In the genomic region with DNA sequence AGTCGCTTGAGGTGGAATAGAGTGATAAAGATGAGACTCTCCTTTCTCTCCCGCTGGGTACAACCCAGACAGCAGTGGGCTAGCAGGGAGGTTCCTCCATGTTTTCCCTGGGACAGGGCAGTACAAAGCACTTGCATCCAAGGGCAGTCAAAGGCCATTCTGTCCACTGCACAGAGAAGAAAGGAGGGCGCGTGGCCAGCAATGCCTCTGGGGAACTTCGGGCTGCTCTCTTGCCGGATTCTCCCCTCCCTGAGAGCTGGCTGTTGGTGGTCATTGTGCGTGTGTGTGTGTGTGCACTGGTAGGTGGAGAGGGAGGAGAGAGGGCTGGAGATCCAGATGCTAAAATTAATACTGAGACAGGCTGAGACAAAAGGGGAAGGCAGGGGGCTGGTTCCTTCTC, we compare ENCODE assay signal across 9 mouse cellular contexts. TPM values are rescaled to one million over a fixed set of nuclear protein-coding genes. Genes with fewer than 3 reads are reported as not detected.
A peak's percentile ranks its signal among the peaks of the same experiment; 100 is the strongest.
DNase-seq lines count a peak whose midpoint lies in the region; ATAC-seq lines count a peak whose summit lies in the region.
"Had no signal": no experiment of that assay in that cellular context is flagged by ENCODE, and none has a peak within 500 bp of the region (broad histone marks: within the 10 kb centered on the region; RNA-seq: fewer than 3 reads in every experiment).

No protein-coding gene starts in this region.

- DNase-seq in adrenal gland, adult (ENCODE audit: inconsistent age in 2 of 2, low spot score in 1 of 2), result peak; percentile 40 to 79
- DNase-seq in adrenal gland, adult 18-20 months (ENCODE audit: low spot score in 2 of 2), result no peak
- DNase-seq in thymus, postnatal 10 days (ENCODE audit: low spot score in 2 of 2), result no peak
- no peak for DNase-seq in frontal cortex, adult 2 months (ENCODE audit: extremely low spot score in 1 of 2, low spot score in 1 of 2)

- H3K4me1 ChIP-seq in midbrain, embryonic 12.5 days, result peaks cover 11% of the 10 kb centered on the region
- peaks cover 10% of the 10 kb centered on the region; the same call in 1 of the 2 replicates for H3K4me1 ChIP-seq in midbrain, embryonic 16.5 days (ENCODE audit: control insufficient read depth, insufficient read depth, low read length)
- peaks cover 11% of the 10 kb centered on the region for H3K4me1 ChIP-seq in intestine, embryonic 16.5 days (ENCODE audit: control insufficient read depth, insufficient read depth, low read length)
- H3K4me1 ChIP-seq in stomach, embryonic 16.5 days (ENCODE audit: control insufficient read depth, insufficient read depth, low read length), result peaks cover 5% of the 10 kb centered on the region; the same call in 1 of the 2 replicates

- no peak overlapping the region for H3K9ac ChIP-seq in midbrain, embryonic 12.5 days (replicated peaks)
- H3K9ac ChIP-seq in midbrain, embryonic 16.5 days (ENCODE audit: low read depth, low read length), result no peak overlapping the region
- 0 out of 2 replicates have a peak overlapping the region, but pooled peaks have one; percentile 77 for H3K9ac ChIP-seq in intestine, embryonic 16.5 days (ENCODE audit: low read depth, low read length)
- no peak overlapping the region; the same call in 1 of the 2 replicates for H3K9ac ChIP-seq in stomach, embryonic 16.5 days (ENCODE audit: low read length)

- 50% methylated on average over 6 of the region's 7 CpGs for WGBS in midbrain, embryonic 12.5 days
- WGBS in midbrain, embryonic 16.5 days, result 41% methylated on average over 7 of the region's 7 CpGs
- WGBS in intestine, embryonic 16.5 days, result 50% methylated on average over 7 of the region's 7 CpGs
- WGBS in stomach, embryonic 16.5 days, result 44% methylated on average over 7 of the region's 7 CpGs

- no peak for ATAC-seq in midbrain, embryonic 12.5 days (ENCODE audit: low FRiP score, low read depth)
- ATAC-seq in midbrain, embryonic 16.5 days, result no peak
- no peak for ATAC-seq in intestine, embryonic 16.5 days
- ATAC-seq in stomach, embryonic 16.5 days (ENCODE audit: insufficient read depth, low FRiP score), result no peak

- H3K9me3 ChIP-seq in midbrain, embryonic 12.5 days, result no peaks in the 10 kb centered on the region
- H3K9me3 ChIP-seq in midbrain, embryonic 16.5 days (replicated peaks; ENCODE audit: control insufficient read depth, low read length, poor library complexity, severe bottlenecking), result no peaks in the 10 kb centered on the region
- H3K9me3 ChIP-seq in intestine, embryonic 16.5 days (ENCODE audit: control insufficient read depth, low read length), result no peaks in the 10 kb centered on the region
- no peaks in the 10 kb centered on the region for H3K9me3 ChIP-seq in stomach, embryonic 16.5 days (replicated peaks; ENCODE audit: control insufficient read depth, low read length)

- 0 out of 2 replicates have a peak overlapping the region, but pooled peaks have one; percentile 50 for H3K4me3 ChIP-seq in midbrain, embryonic 12.5 days
- H3K4me3 ChIP-seq in midbrain, embryonic 16.5 days (ENCODE audit: low read depth, low read length), result no peak overlapping the region
- no peak overlapping the region for H3K4me3 ChIP-seq in intestine, embryonic 16.5 days (ENCODE audit: low read length)
- peak overlapping the region; percentile 74; the same call in 1 of the 2 replicates for H3K4me3 ChIP-seq in stomach, embryonic 16.5 days (replicated peaks; ENCODE audit: low read length)

- H3K27ac ChIP-seq in midbrain, embryonic 12.5 days (replicated peaks), result no peak overlapping the region
- no peak overlapping the region for H3K27ac ChIP-seq in midbrain, embryonic 16.5 days (ENCODE audit: low read length)
- no peak overlapping the region for H3K27ac ChIP-seq in intestine, embryonic 16.5 days (ENCODE audit: low read length)
- no peak overlapping the region for H3K27ac ChIP-seq in stomach, embryonic 16.5 days (ENCODE audit: low read length)
- H3K27ac ChIP-seq: macrophage had no signal

- peaks cover 69% of the 10 kb centered on the region for H3K27me3 ChIP-seq in midbrain, embryonic 12.5 days
- H3K27me3 ChIP-seq in midbrain, embryonic 16.5 days (ENCODE audit: control insufficient read depth, insufficient read depth, low read depth, low read length), result peaks cover 43% of the 10 kb centered on the region
- peaks cover 28% of the 10 kb centered on the region for H3K27me3 ChIP-seq in intestine, embryonic 16.5 days (replicated peaks; ENCODE audit: control insufficient read depth, insufficient read depth, low read length)
- H3K27me3 ChIP-seq in stomach, embryonic 16.5 days (ENCODE audit: control insufficient read depth, insufficient read depth, low read length), result peaks cover 41% of the 10 kb centered on the region

- H3K4me2 ChIP-seq in midbrain, embryonic 12.5 days (replicated peaks), result no peak overlapping the region
- no peak overlapping the region for H3K4me2 ChIP-seq in midbrain, embryonic 16.5 days (ENCODE audit: low read length)
- peak overlapping the region; percentile 94 for H3K4me2 ChIP-seq in intestine, embryonic 16.5 days (ENCODE audit: low read depth, low read length)
- H3K4me2 ChIP-seq in stomach, embryonic 16.5 days (ENCODE audit: low read depth, low read length), result peak overlapping the region; percentile 96

- H3K36me3 ChIP-seq in midbrain, embryonic 12.5 days, result no peaks in the 10 kb centered on the region
- H3K36me3 ChIP-seq in midbrain, embryonic 16.5 days (ENCODE audit: control insufficient read depth, insufficient read depth, low read length), result no peaks in the 10 kb centered on the region
- H3K36me3 ChIP-seq in intestine, embryonic 16.5 days (ENCODE audit: control insufficient read depth, insufficient read depth, low read length), result no peaks in the 10 kb centered on the region
- no peaks in the 10 kb centered on the region for H3K36me3 ChIP-seq in stomach, embryonic 16.5 days (ENCODE audit: control insufficient read depth, insufficient read depth, low read length)

RNA-seq across cellular contexts. Expression of a gene that starts 3.8 kb away (rescaled TPM):
- 1 to 10 TPM in 1 of 2 experiments, under 1 TPM in 1; 0.43 to 1.5 TPM for total RNA-seq in adrenal gland, adult 18-20 months (2021)
- 0.29 TPM in 1 of 2 replicates, not detected in the other for polyA plus RNA-seq in midbrain, embryonic 12.5 days (2016; fragmentation: Nextera tagmentation; extraction: Ambion mirVana)
- polyA plus RNA-seq in midbrain, embryonic 16.5 days (2015; fragmentation: Nextera tagmentation; extraction: Ambion mirVana), result 0.57 and 0.64 TPM in 2 replicates
- polyA plus RNA-seq in intestine, embryonic 16.5 days (2015; fragmentation: Nextera tagmentation; extraction: Ambion mirVana), result 0.97 and 1.5 TPM in 2 replicates
- polyA plus RNA-seq in stomach, embryonic 16.5 days (2015; fragmentation: Nextera tagmentation; extraction: Ambion mirVana), result 0.21 TPM in 1 of 2 replicates, not detected in the other
- 0.60 and 0.80 TPM in 2 replicates for polyA plus RNA-seq in frontal cortex, adult 2 months (2012; rRNA removed)
- polyA plus RNA-seq: macrophage had no signal

RNA-seq across cellular contexts. Expression of a gene that starts 12.0 kb away (rescaled TPM):
- total RNA-seq in adrenal gland, adult 18-20 months (2021), result not detected
- not detected in 2 replicates for polyA plus RNA-seq in midbrain, embryonic 12.5 days (2016; fragmentation: Nextera tagmentation; extraction: Ambion mirVana)
- polyA plus RNA-seq in midbrain, embryonic 16.5 days (2015; fragmentation: Nextera tagmentation; extraction: Ambion mirVana), result 0.44 and 0.61 TPM in 2 replicates
- polyA plus RNA-seq in intestine, embryonic 16.5 days (2015; fragmentation: Nextera tagmentation; extraction: Ambion mirVana), result 0.06 and 0.13 TPM in 2 replicates
- polyA plus RNA-seq in stomach, embryonic 16.5 days (2015; fragmentation: Nextera tagmentation; extraction: Ambion mirVana), result 0.14 TPM in 2 replicates
- polyA plus RNA-seq in frontal cortex, adult 2 months (2012; rRNA removed), result 0.04 TPM in 1 of 2 replicates, not detected in the other
- polyA plus RNA-seq: macrophage had no signal

RNA-seq across cellular contexts. Expression of a gene that starts 21.6 kb away (rescaled TPM):
- total RNA-seq in adrenal gland, adult 18-20 months (2021), result 10 to 100 TPM; 10.7 to 11.5 TPM
- 2.1 and 3.3 TPM in 2 replicates for polyA plus RNA-seq in midbrain, embryonic 12.5 days (2016; fragmentation: Nextera tagmentation; extraction: Ambion mirVana)
- 2.6 and 2.7 TPM in 2 replicates for polyA plus RNA-seq in midbrain, embryonic 16.5 days (2015; fragmentation: Nextera tagmentation; extraction: Ambion mirVana)
- 1.3 and 2.0 TPM in 2 replicates for polyA plus RNA-seq in intestine, embryonic 16.5 days (2015; fragmentation: Nextera tagmentation; extraction: Ambion mirVana)
- 3.3 and 4.3 TPM in 2 replicates for polyA plus RNA-seq in stomach, embryonic 16.5 days (2015; fragmentation: Nextera tagmentation; extraction: Ambion mirVana)
- polyA plus RNA-seq in frontal cortex, adult 2 months (2012; rRNA removed), result 3.6 and 3.9 TPM in 2 replicates

RNA-seq across cellular contexts. Expression of a gene that starts 31.7 kb away (rescaled TPM):
- 10 to 100 TPM; 58.8 to 72.0 TPM for total RNA-seq in adrenal gland, adult 18-20 months (2021)
- polyA plus RNA-seq in midbrain, embryonic 12.5 days (2016; fragmentation: Nextera tagmentation; extraction: Ambion mirVana), result 13.3 and 17.0 TPM in 2 replicates
- 10.9 and 13.0 TPM in 2 replicates for polyA plus RNA-seq in midbrain, embryonic 16.5 days (2015; fragmentation: Nextera tagmentation; extraction: Ambion mirVana)
- polyA plus RNA-seq in intestine, embryonic 16.5 days (2015; fragmentation: Nextera tagmentation; extraction: Ambion mirVana), result 8.3 and 10.0 TPM in 2 replicates
- polyA plus RNA-seq in stomach, embryonic 16.5 days (2015; fragmentation: Nextera tagmentation; extraction: Ambion mirVana), result 9.7 TPM in 2 replicates
- 70.8 and 70.9 TPM in 2 replicates for polyA plus RNA-seq in frontal cortex, adult 2 months (2012; rRNA removed)

RNA-seq across cellular contexts. Expression of a gene that starts 32.3 kb away (rescaled TPM):
- total RNA-seq in adrenal gland, adult 18-20 months (2021), result 10 to 100 TPM; 11.4 to 12.4 TPM
- 13.6 and 13.9 TPM in 2 replicates for polyA plus RNA-seq in midbrain, embryonic 12.5 days (2016; fragmentation: Nextera tagmentation; extraction: Ambion mirVana)
- polyA plus RNA-seq in midbrain, embryonic 16.5 days (2015; fragmentation: Nextera tagmentation; extraction: Ambion mirVana), result 32.9 and 38.2 TPM in 2 replicates
- 0.39 and 0.50 TPM in 2 replicates for polyA plus RNA-seq in intestine, embryonic 16.5 days (2015; fragmentation: Nextera tagmentation; extraction: Ambion mirVana)
- polyA plus RNA-seq in stomach, embryonic 16.5 days (2015; fragmentation: Nextera tagmentation; extraction: Ambion mirVana), result 0.27 and 0.49 TPM in 2 replicates
- polyA plus RNA-seq in frontal cortex, adult 2 months (2012; rRNA removed), result 341 and 351 TPM in 2 replicates

Comparison
In these comparisons a context has a peak if more than half of its experiments do, and no peak if none do; other contexts are left out.
1. DNase-seq: peak in adrenal gland, adult (2 of 2); none in adrenal gland, adult 18-20 months (0 of 2), thymus, postnatal 10 days (0 of 2) and frontal cortex, adult 2 months (0 of 2).
2. H3K4me3 ChIP-seq: peak in midbrain, embryonic 12.5 days (single experiment) and stomach, embryonic 16.5 days (single experiment); none in midbrain, embryonic 16.5 days (single experiment) and intestine, embryonic 16.5 days (single experiment).
3. H3K4me2 ChIP-seq: peak in intestine, embryonic 16.5 days (single experiment) and stomach, embryonic 16.5 days (single experiment); none in midbrain, embryonic 12.5 days (single experiment) and midbrain, embryonic 16.5 days (single experiment).